Mouse (Mus musculus): ENCODE results near the gene Snx10.

- no peak for TF ChIP-seq CTCF (IDR thresholded peaks at IDR 0.05; ENCODE audit: borderline replicate concordance, control insufficient read depth, extremely low read depth, insufficient read depth, low read length, poor library complexity)
- TF ChIP-seq POLR2A (IDR thresholded peaks at IDR 0.05; ENCODE audit: control insufficient read depth, extremely low read depth, insufficient read depth, low read length, poor library complexity): no peak
Measured at GRCm38 (mm10) chr6:51591264-51591663, 67.6 kb downstream of the Snx10 start.

All from thymus, adult 2 months (tissue).